Mouse (Mus musculus): ENCODE results near the gene Eef1akmt3. TPM values are rescaled to one million over a fixed set of nuclear protein-coding genes. Genes with fewer than 3 reads are reported as not detected.
"Not testable (repeated sequence)": the region's sequence is repeated elsewhere in the genome, so short reads cannot be mapped to it uniquely, and the experiment has no call there.

Eef1akmt3 gene
- polyA plus RNA-seq, 1 experiment from 2014 or later = 0.37 TPM

- Histone ChIP-seq H3K9ac (peak overlapping the region; percentile 62; the same call in 1 of the 2 replicates), H3K4me2 (peak overlapping the region; percentile 77), H3K36me3 (replicated peaks) (peaks cover 36% of the 10 kb centered on the region), H3K27ac (peak overlapping the region; percentile 27; the same call in 1 of the 2 replicates), H3K4me3 (peak overlapping the region; percentile 78), H3K9me3 (no peaks in the 10 kb centered on the region), H3K27me3 (replicated peaks) (no peaks in the 10 kb centered on the region), H3K4me1 (peaks cover 44% of the 10 kb centered on the region)
- WGBS = 81% methylated on average over 9 of the region's 9 CpGs
- no peak for ATAC-seq (replicated peaks)
Observed at GRCm38 (mm10) chr10:127068360-127069038, 27.2 kb upstream of the Eef1akmt3 start.

GRCm38 (mm10) chr10:127066519-127067018 lies 25.3 kb upstream of the Eef1akmt3 start:
- peaks cover 57% of the 10 kb centered on the region for H3K4me1 ChIP-seq
- H3K36me3 ChIP-seq (replicated peaks) = peaks cover 36% of the 10 kb centered on the region
- H3K9me3 ChIP-seq = no peaks in the 10 kb centered on the region
- H3K27ac ChIP-seq = no peak overlapping the region
- no peak overlapping the region for H3K9ac ChIP-seq
- no peak overlapping the region for H3K4me2 ChIP-seq
- no peak for ATAC-seq (replicated peaks)
- H3K4me3 ChIP-seq = no peak overlapping the region
- no peaks in the 10 kb centered on the region for H3K27me3 ChIP-seq (replicated peaks)
- 92% methylated on average over 14 of the region's 14 CpGs for WGBS

- Histone ChIP-seq H3K27me3 (replicated peaks) (no peaks in the 10 kb centered on the region), H3K27ac (no peak overlapping the region), H3K9ac (no peak overlapping the region), H3K4me2 (no peak overlapping the region), H3K4me1 (peaks cover 58% of the 10 kb centered on the region), H3K36me3 (replicated peaks) (peaks cover 36% of the 10 kb centered on the region), H3K4me3 (no peak overlapping the region), H3K9me3 (no peaks in the 10 kb centered on the region)
- no peak for ATAC-seq (replicated peaks)
- WGBS = 89% methylated on average over 9 of the region's 9 CpGs
Observed at GRCm38 (mm10) chr10:127065981-127066380, 24.7 kb upstream of the Eef1akmt3 start.

GRCm38 (mm10) chr10:127063913-127064870 lies 22.9 kb upstream of the Eef1akmt3 start:
- Histone ChIP-seq H3K4me3 (peak overlapping the region; percentile 83), H3K27ac (peak overlapping the region; percentile 93), H3K9ac (peak overlapping the region; percentile 91), H3K27me3 (replicated peaks) (no peaks in the 10 kb centered on the region), H3K4me1 (peaks cover 50% of the 10 kb centered on the region), H3K4me2 (peak overlapping the region; percentile 83), H3K36me3 (replicated peaks) (peaks cover 36% of the 10 kb centered on the region), H3K9me3 (no peaks in the 10 kb centered on the region)
- peak; percentile 3; the same call in 1 of the 2 replicates for ATAC-seq (replicated peaks)
- 14% methylated on average over 37 of the region's 37 CpGs for WGBS

GRCm38 (mm10) chr10:127063239-127063872 lies 22.0 kb upstream of the Eef1akmt3 start, which contains the start of gene Cdk4:
TSS of gene Cdk4 (plus strand) at chr10:127063534.
- H3K27ac ChIP-seq = peak within 1 kb of the TSS; percentile 93
- H3K27me3 ChIP-seq (replicated peaks) = no peaks in the 10 kb centered on the region
- no peaks in the 10 kb centered on the region for H3K9me3 ChIP-seq
- H3K4me3 ChIP-seq = peak within 1 kb of the TSS; percentile 83
- peaks cover 48% of the 10 kb centered on the region for H3K4me1 ChIP-seq
- ATAC-seq (replicated peaks) = peak; percentile 90
- H3K36me3 ChIP-seq (replicated peaks) = peaks cover 34% of the 10 kb centered on the region
- peak within 1 kb of the TSS; percentile 91 for H3K9ac ChIP-seq
- WGBS = 0% methylated on average over 46 of the region's 46 CpGs
- peak within 1 kb of the TSS; percentile 83 for H3K4me2 ChIP-seq

DNA sequence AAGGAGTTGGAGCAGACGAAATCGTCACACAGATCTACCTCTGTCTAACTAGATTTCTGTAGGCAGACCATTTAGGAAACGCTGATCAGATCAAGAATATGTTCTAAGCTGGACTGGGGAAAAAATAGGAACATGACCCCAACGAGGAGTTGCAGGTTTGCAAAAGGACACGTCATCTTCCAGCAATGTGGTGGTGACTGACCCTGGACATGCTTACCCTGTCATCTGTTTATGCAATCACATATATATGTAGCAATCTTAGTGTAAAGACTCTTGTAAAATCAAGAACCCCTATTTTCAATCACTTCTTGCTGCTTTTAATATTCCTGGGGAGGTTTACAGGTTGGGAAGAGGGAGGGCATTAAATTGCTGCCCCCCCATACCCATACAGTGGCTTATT lies 21.2 kb upstream of the Eef1akmt3 start:
- H3K4me1 ChIP-seq = peaks cover 51% of the 10 kb centered on the region
- H3K4me2 ChIP-seq = peak overlapping the region; percentile 56
- no peaks in the 10 kb centered on the region for H3K27me3 ChIP-seq (replicated peaks)
- H3K9me3 ChIP-seq = no peaks in the 10 kb centered on the region
- no peak for ATAC-seq (replicated peaks)
- peak overlapping the region; percentile 83; the same call in 1 of the 2 replicates for H3K4me3 ChIP-seq
- 87% methylated on average over 5 of the region's 5 CpGs for WGBS
- H3K36me3 ChIP-seq (replicated peaks) = peaks cover 28% of the 10 kb centered on the region
- H3K27ac ChIP-seq = peak overlapping the region; percentile 84
- no peak overlapping the region for H3K9ac ChIP-seq

- not testable (repeated sequence) for H3K4me3 ChIP-seq; ATAC-seq (replicated peaks); H3K27me3 ChIP-seq (replicated peaks); H3K4me2 ChIP-seq; H3K9ac ChIP-seq; H3K9me3 ChIP-seq
- H3K4me1 ChIP-seq = peaks cover 54% of the 10 kb centered on the region
- H3K36me3 ChIP-seq (replicated peaks) = peaks cover 28% of the 10 kb centered on the region
- peak overlapping the region; percentile 97 for H3K27ac ChIP-seq
- WGBS = 84% methylated on average over 4 of the region's 4 CpGs
Observed at GRCm38 (mm10) chr10:127062101-127062500, 20.8 kb upstream of the Eef1akmt3 start.

DNA sequence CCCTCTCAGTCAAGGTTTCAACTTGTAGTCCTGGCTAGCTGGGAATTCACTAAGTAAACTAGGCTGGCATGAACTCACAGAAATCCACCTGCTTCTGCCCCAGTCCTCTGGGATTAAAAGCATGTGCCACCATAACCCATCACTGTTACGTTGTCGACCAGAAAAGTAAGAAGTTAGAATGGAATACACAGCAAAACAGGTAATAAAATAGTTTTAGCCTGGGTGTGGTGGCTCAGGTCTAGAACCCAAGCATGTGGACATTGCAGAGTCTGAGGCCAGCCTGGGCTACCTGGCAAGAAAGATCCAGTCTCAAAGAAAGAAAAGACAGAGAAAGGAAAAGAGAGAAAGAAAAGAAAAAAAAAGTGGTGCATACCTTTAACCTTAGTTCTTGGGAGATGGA lies 20.2 kb upstream of the Eef1akmt3 start:
- peaks cover 54% of the 10 kb centered on the region for H3K4me1 ChIP-seq
- 54% methylated on average over 2 of the region's 2 CpGs for WGBS
- no peaks in the 10 kb centered on the region for H3K9me3 ChIP-seq
- no peaks in the 10 kb centered on the region for H3K27me3 ChIP-seq (replicated peaks)
- peak overlapping the region; percentile 84 for H3K4me2 ChIP-seq
- H3K36me3 ChIP-seq (replicated peaks) = peaks cover 27% of the 10 kb centered on the region
- peak overlapping the region; percentile 92 for H3K4me3 ChIP-seq
- peak overlapping the region; percentile 97 for H3K27ac ChIP-seq
- ATAC-seq (replicated peaks) = no peak
- H3K9ac ChIP-seq = peak overlapping the region; percentile 90; the same call in 1 of the 2 replicates

- H3K27me3 ChIP-seq (replicated peaks) = no peaks in the 10 kb centered on the region
- peak overlapping the region; percentile 92 for H3K4me3 ChIP-seq
- peak overlapping the region; percentile 84 for H3K4me2 ChIP-seq
- peaks cover 53% of the 10 kb centered on the region for H3K4me1 ChIP-seq
- ATAC-seq (replicated peaks) = no peak
- peak overlapping the region; percentile 90 for H3K9ac ChIP-seq
- H3K27ac ChIP-seq = peak overlapping the region; percentile 97
- 17% methylated on average over 5 of the region's 5 CpGs for WGBS
- H3K9me3 ChIP-seq = no peaks in the 10 kb centered on the region
- peaks cover 27% of the 10 kb centered on the region for H3K36me3 ChIP-seq (replicated peaks)
Observed at GRCm38 (mm10) chr10:127061085-127061484, 19.8 kb upstream of the Eef1akmt3 start.

GRCm38 (mm10) chr10:127059968-127060916 lies 18.9 kb upstream of the Eef1akmt3 start, which contains the start of gene March9:
TSS of gene March9 (minus strand) at chr10:127060184.
- Histone ChIP-seq H3K4me1 (peaks cover 58% of the 10 kb centered on the region), H3K9ac (peak within 1 kb of the TSS; percentile 90), H3K4me2 (peak within 1 kb of the TSS; percentile 84), H3K27me3 (replicated peaks) (no peaks in the 10 kb centered on the region), H3K4me3 (peak within 1 kb of the TSS; percentile 92), H3K36me3 (replicated peaks) (peaks cover 27% of the 10 kb centered on the region), H3K27ac (peak within 1 kb of the TSS; percentile 97), H3K9me3 (no peaks in the 10 kb centered on the region)
- ATAC-seq (replicated peaks) = peak; percentile 46
- under 1% methylated on average over 37 of the region's 72 CpGs for WGBS
